Mouse (Mus musculus): ENCODE data around the gene BC048562.

DNA sequence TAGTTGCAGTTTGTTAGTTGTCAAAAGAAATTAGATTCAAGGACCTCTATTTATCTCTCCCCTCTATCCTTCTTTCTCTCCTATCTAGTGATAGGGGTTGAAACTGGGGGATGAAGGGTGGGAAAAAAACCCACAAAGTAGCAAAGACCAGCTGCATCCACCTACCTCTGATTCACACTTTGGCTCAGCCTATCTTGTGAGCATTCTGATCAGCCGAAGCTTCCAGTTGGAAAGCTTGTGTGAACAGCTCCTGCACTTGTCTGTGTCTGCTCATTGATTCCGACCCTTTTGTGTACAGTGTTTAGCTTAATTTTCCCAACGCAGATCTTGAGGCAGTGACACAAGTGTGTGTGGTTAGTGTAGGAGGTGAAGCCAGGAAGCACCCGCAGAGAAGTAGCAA, 17.2 kb downstream of the BC048562 start:
- no peak for TF ChIP-seq POLR2A (IDR thresholded peaks at IDR 0.05; ENCODE audit: insufficient read depth, low read depth, low read length)
- no peak for TF ChIP-seq CTCF (IDR thresholded peaks at IDR 0.05; ENCODE audit: insufficient read depth, low read depth, low read length)
